Mouse (Mus musculus): ENCODE data around the gene Cmip. TPM values are rescaled to one million over a fixed set of nuclear protein-coding genes. Genes with fewer than 3 reads are reported as not detected.

Gene Cmip
- polyA plus RNA-seq, 1 experiment from 2014 or later, result 21.6 TPM

GRCm38 (mm10) chr8:117370009-117370408, 113.1 kb downstream of the Cmip start:
- no peak overlapping the region for H3K27ac ChIP-seq (ENCODE audit: low read length)
- no peak overlapping the region for H3K4me3 ChIP-seq (ENCODE audit: low read depth, low read length)
- no peaks in the 10 kb centered on the region for H3K9me3 ChIP-seq (ENCODE audit: control insufficient read depth, low read depth, low read length)

GRCm38 (mm10) chr8:117371189-117371588, 114.3 kb downstream of the Cmip start:
- peaks cover 22% of the 10 kb centered on the region for H3K4me1 ChIP-seq (ENCODE audit: control insufficient read depth, insufficient read depth, low read length)
- WGBS, result 71% methylated on average over 7 of the region's 7 CpGs

More at GRCm38 (mm10) chr8:117370009-117370408, 113.1 kb downstream of the Cmip start:
- Histone ChIP-seq H3K4me1 (ENCODE audit: control insufficient read depth, insufficient read depth, low read length) (peaks cover 22% of the 10 kb centered on the region), H3K4me2 (replicated peaks; ENCODE audit: low read depth, low read length) (no peak overlapping the region), H3K9ac (replicated peaks; ENCODE audit: low read depth, low read length) (no peak overlapping the region), H3K27me3 (ENCODE audit: control insufficient read depth, insufficient read depth, low read length) (no peaks in the 10 kb centered on the region), H3K36me3 (ENCODE audit: control insufficient read depth, insufficient read depth, low read length) (no peaks in the 10 kb centered on the region)
- ATAC-seq (ENCODE audit: insufficient number of reproducible peaks, insufficient read depth, low FRiP score, low read depth), result no peak
- WGBS, result 71% methylated on average over 8 of the region's 8 CpGs

GRCm38 (mm10) chr8:117372070-117372469, 115.2 kb downstream of the Cmip start:
- WGBS, result 77% methylated on average over 12 of the region's 12 CpGs
- no peak for ATAC-seq (ENCODE audit: insufficient number of reproducible peaks, insufficient read depth, low FRiP score, low read depth)
- Histone ChIP-seq H3K27ac (ENCODE audit: low read length) (no peak overlapping the region), H3K36me3 (ENCODE audit: control insufficient read depth, insufficient read depth, low read length) (peaks cover 1% of the 10 kb centered on the region; the same call in 1 of the 2 replicates), H3K27me3 (ENCODE audit: control insufficient read depth, insufficient read depth, low read length) (no peaks in the 10 kb centered on the region), H3K9me3 (ENCODE audit: control insufficient read depth, low read depth, low read length) (no peaks in the 10 kb centered on the region), H3K4me1 (ENCODE audit: control insufficient read depth, insufficient read depth, low read length) (peaks cover 22% of the 10 kb centered on the region), H3K4me3 (ENCODE audit: low read depth, low read length) (no peak overlapping the region), H3K4me2 (replicated peaks; ENCODE audit: low read depth, low read length) (no peak overlapping the region), H3K9ac (replicated peaks; ENCODE audit: low read depth, low read length) (no peak overlapping the region)

More at GRCm38 (mm10) chr8:117371189-117371588, 114.3 kb downstream of the Cmip start:
- H3K9ac ChIP-seq (replicated peaks; ENCODE audit: low read depth, low read length), result no peak overlapping the region
- no peak overlapping the region for H3K4me2 ChIP-seq (replicated peaks; ENCODE audit: low read depth, low read length)
- no peak overlapping the region for H3K4me3 ChIP-seq (ENCODE audit: low read depth, low read length)
- H3K36me3 ChIP-seq (ENCODE audit: control insufficient read depth, insufficient read depth, low read length), result no peaks in the 10 kb centered on the region
- no peak overlapping the region for H3K27ac ChIP-seq (ENCODE audit: low read length)
- H3K27me3 ChIP-seq (ENCODE audit: control insufficient read depth, insufficient read depth, low read length), result no peaks in the 10 kb centered on the region
- H3K9me3 ChIP-seq (ENCODE audit: control insufficient read depth, low read depth, low read length), result no peaks in the 10 kb centered on the region
- no peak for ATAC-seq (ENCODE audit: insufficient number of reproducible peaks, insufficient read depth, low FRiP score, low read depth)

- ATAC-seq (ENCODE audit: insufficient number of reproducible peaks, insufficient read depth, low FRiP score, low read depth), result no peak
- Histone ChIP-seq H3K9me3 (ENCODE audit: control insufficient read depth, low read depth, low read length) (no peaks in the 10 kb centered on the region), H3K9ac (replicated peaks; ENCODE audit: low read depth, low read length) (no peak overlapping the region), H3K4me1 (ENCODE audit: control insufficient read depth, insufficient read depth, low read length) (peaks cover 16% of the 10 kb centered on the region), H3K27ac (ENCODE audit: low read length) (no peak overlapping the region), H3K4me3 (ENCODE audit: low read depth, low read length) (no peak overlapping the region), H3K4me2 (replicated peaks; ENCODE audit: low read depth, low read length) (no peak overlapping the region), H3K27me3 (ENCODE audit: control insufficient read depth, insufficient read depth, low read length) (no peaks in the 10 kb centered on the region), H3K36me3 (ENCODE audit: control insufficient read depth, insufficient read depth, low read length) (peaks cover 4% of the 10 kb centered on the region; the same call in 1 of the 2 replicates)
- WGBS, result 58% methylated on average over 11 of the region's 11 CpGs
Observed at GRCm38 (mm10) chr8:117373001-117373428, 116.2 kb downstream of the Cmip start.

GRCm38 (mm10) chr8:117374087-117374486, 117.2 kb downstream of the Cmip start:
- Histone ChIP-seq H3K9ac (replicated peaks; ENCODE audit: low read depth, low read length) (no peak overlapping the region), H3K4me2 (replicated peaks; ENCODE audit: low read depth, low read length) (no peak overlapping the region), H3K4me3 (ENCODE audit: low read depth, low read length) (no peak overlapping the region), H3K27ac (ENCODE audit: low read length) (no peak overlapping the region), H3K27me3 (ENCODE audit: control insufficient read depth, insufficient read depth, low read length) (no peaks in the 10 kb centered on the region), H3K4me1 (ENCODE audit: control insufficient read depth, insufficient read depth, low read length) (peaks cover 10% of the 10 kb centered on the region; the same call in 1 of the 2 replicates), H3K36me3 (ENCODE audit: control insufficient read depth, insufficient read depth, low read length) (peaks cover 7% of the 10 kb centered on the region; the same call in 1 of the 2 replicates), H3K9me3 (ENCODE audit: control insufficient read depth, low read depth, low read length) (no peaks in the 10 kb centered on the region)
- WGBS, result 83% methylated on average over 3 of the region's 3 CpGs
- ATAC-seq (ENCODE audit: insufficient number of reproducible peaks, insufficient read depth, low FRiP score, low read depth), result no peak

- no peak for ATAC-seq (ENCODE audit: insufficient number of reproducible peaks, insufficient read depth, low FRiP score, low read depth)
- Histone ChIP-seq H3K4me3 (ENCODE audit: low read depth, low read length) (no peak overlapping the region), H3K36me3 (ENCODE audit: control insufficient read depth, insufficient read depth, low read length) (peaks cover 10% of the 10 kb centered on the region; the same call in 1 of the 2 replicates), H3K27me3 (ENCODE audit: control insufficient read depth, insufficient read depth, low read length) (no peaks in the 10 kb centered on the region), H3K4me2 (replicated peaks; ENCODE audit: low read depth, low read length) (no peak overlapping the region), H3K9ac (replicated peaks; ENCODE audit: low read depth, low read length) (no peak overlapping the region), H3K9me3 (ENCODE audit: control insufficient read depth, low read depth, low read length) (no peaks in the 10 kb centered on the region), H3K4me1 (ENCODE audit: control insufficient read depth, insufficient read depth, low read length) (peaks cover 4% of the 10 kb centered on the region; the same call in 1 of the 2 replicates), H3K27ac (ENCODE audit: low read length) (no peak overlapping the region)
- WGBS, result 74% methylated on average over 16 of the region's 16 CpGs
Observed at GRCm38 (mm10) chr8:117376997-117377396, 120.1 kb downstream of the Cmip start.

GRCm38 (mm10) chr8:117378625-117379024, 121.8 kb downstream of the Cmip start:
- peaks cover 10% of the 10 kb centered on the region; the same call in 1 of the 2 replicates for H3K36me3 ChIP-seq (ENCODE audit: control insufficient read depth, insufficient read depth, low read length)
- no peak overlapping the region for H3K27ac ChIP-seq (ENCODE audit: low read length)
- no peak overlapping the region for H3K4me2 ChIP-seq (replicated peaks; ENCODE audit: low read depth, low read length)
- 70% methylated on average over 7 of the region's 7 CpGs for WGBS
- H3K9me3 ChIP-seq (ENCODE audit: control insufficient read depth, low read depth, low read length), result no peaks in the 10 kb centered on the region
- ATAC-seq (ENCODE audit: insufficient number of reproducible peaks, insufficient read depth, low FRiP score, low read depth), result peak; percentile 63
- H3K4me3 ChIP-seq (ENCODE audit: low read depth, low read length), result no peak overlapping the region
- no peak overlapping the region for H3K9ac ChIP-seq (replicated peaks; ENCODE audit: low read depth, low read length)
- H3K27me3 ChIP-seq (ENCODE audit: control insufficient read depth, insufficient read depth, low read length), result no peaks in the 10 kb centered on the region
- no peaks in the 10 kb centered on the region for H3K4me1 ChIP-seq (ENCODE audit: control insufficient read depth, insufficient read depth, low read length)

- Histone ChIP-seq H3K4me1 (ENCODE audit: control insufficient read depth, insufficient read depth, low read length) (no peaks in the 10 kb centered on the region), H3K9ac (replicated peaks; ENCODE audit: low read depth, low read length) (no peak overlapping the region), H3K27ac (ENCODE audit: low read length) (no peak overlapping the region), H3K36me3 (ENCODE audit: control insufficient read depth, insufficient read depth, low read length) (peaks cover 10% of the 10 kb centered on the region; the same call in 1 of the 2 replicates), H3K9me3 (ENCODE audit: control insufficient read depth, low read depth, low read length) (no peaks in the 10 kb centered on the region; the same call in 1 of the 2 replicates), H3K4me2 (replicated peaks; ENCODE audit: low read depth, low read length) (no peak overlapping the region), H3K4me3 (ENCODE audit: low read depth, low read length) (no peak overlapping the region), H3K27me3 (ENCODE audit: control insufficient read depth, insufficient read depth, low read length) (no peaks in the 10 kb centered on the region)
- 60% methylated on average over 10 of the region's 10 CpGs for WGBS
- ATAC-seq (ENCODE audit: insufficient number of reproducible peaks, insufficient read depth, low FRiP score, low read depth), result no peak
Observed at GRCm38 (mm10) chr8:117379131-117379530, 122.3 kb downstream of the Cmip start.

- WGBS, result 77% methylated on average over 8 of the region's 8 CpGs
- Histone ChIP-seq H3K9me3 (ENCODE audit: control insufficient read depth, low read depth, low read length) (peaks cover 3% of the 10 kb centered on the region; the same call in 1 of the 2 replicates), H3K4me1 (ENCODE audit: control insufficient read depth, insufficient read depth, low read length) (no peaks in the 10 kb centered on the region), H3K27me3 (ENCODE audit: control insufficient read depth, insufficient read depth, low read length) (no peaks in the 10 kb centered on the region), H3K36me3 (ENCODE audit: control insufficient read depth, insufficient read depth, low read length) (peaks cover 14% of the 10 kb centered on the region; the same call in 1 of the 2 replicates), H3K4me2 (replicated peaks; ENCODE audit: low read depth, low read length) (no peak overlapping the region), H3K9ac (replicated peaks; ENCODE audit: low read depth, low read length) (no peak overlapping the region), H3K27ac (ENCODE audit: low read length) (no peak overlapping the region; the same call in 1 of the 2 replicates), H3K4me3 (ENCODE audit: low read depth, low read length) (no peak overlapping the region)
- no peak for ATAC-seq (ENCODE audit: insufficient number of reproducible peaks, insufficient read depth, low FRiP score, low read depth)
Observed at GRCm38 (mm10) chr8:117380796-117381195, 123.9 kb downstream of the Cmip start.

Data from stomach, embryonic 14.5 days (tissue).